In the genomic region with DNA sequence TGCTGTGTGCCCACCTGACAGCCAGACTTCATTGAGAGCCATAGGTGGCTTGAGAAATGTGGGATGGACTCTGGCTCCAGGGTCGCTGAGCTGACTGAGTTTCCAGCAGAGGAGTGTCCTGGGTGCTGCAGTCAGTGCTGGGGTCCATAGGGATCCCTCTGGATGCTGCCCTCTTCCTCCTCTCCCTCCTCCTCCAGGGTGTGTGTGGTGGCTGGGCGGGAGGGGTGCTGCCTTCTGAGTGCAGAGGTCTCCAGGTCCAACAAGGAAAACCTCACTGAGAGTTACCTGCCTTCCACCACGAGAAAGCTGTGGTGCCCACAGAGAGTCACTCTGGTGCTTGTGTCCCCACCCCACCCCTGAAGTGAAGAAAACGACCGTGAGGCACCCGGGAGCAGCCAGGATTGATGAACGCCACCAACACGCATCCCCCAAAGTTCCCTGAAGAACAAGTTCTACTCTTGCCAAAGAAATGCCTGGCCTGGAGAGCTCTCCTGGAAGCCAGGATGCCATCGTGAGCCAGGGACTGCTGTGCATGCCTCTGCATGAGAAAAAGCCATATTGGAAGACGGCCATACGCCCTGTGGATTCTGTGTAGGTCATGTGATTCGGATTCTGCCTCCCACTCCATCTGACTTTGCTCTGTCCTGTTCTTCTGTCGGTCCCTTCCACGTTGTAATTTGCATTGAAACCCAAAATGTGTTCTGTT, we compare ENCODE assay signal across 10 mouse cellular contexts. TPM values are rescaled to one million over a fixed set of nuclear protein-coding genes. Genes with fewer than 3 reads are reported as not detected.
DNase-seq lines count a peak whose midpoint lies in the region; ATAC-seq and TF ChIP-seq lines count a peak whose summit lies in the region.
"Had no signal": no experiment of that assay in that cellular context is flagged by ENCODE, and none has a peak within 500 bp of the region (broad histone marks: within the 10 kb centered on the region; RNA-seq: fewer than 3 reads in every experiment).

No protein-coding gene starts in this region.

- peak overlapping the region; percentile 47; the same call in 1 of the 2 replicates for H3K27ac ChIP-seq in forebrain, embryonic 12.5 days
- H3K27ac ChIP-seq in forebrain, embryonic 11.5 days (ENCODE audit: low read depth, low read length), result no peak overlapping the region
- H3K27ac ChIP-seq in left cerebral cortex, adult 2 months, result no peak overlapping the region

- no peaks in the 10 kb centered on the region for H3K9me3 ChIP-seq in forebrain, embryonic 12.5 days
- no peaks in the 10 kb centered on the region for H3K9me3 ChIP-seq in forebrain, embryonic 11.5 days (ENCODE audit: control insufficient read depth, low read length)

- H3K4me2 ChIP-seq in forebrain, embryonic 12.5 days, result no peak overlapping the region
- H3K4me2 ChIP-seq in forebrain, embryonic 11.5 days (ENCODE audit: low read depth, low read length, severe bottlenecking), result no peak overlapping the region

- H3K27me3 ChIP-seq in forebrain, embryonic 12.5 days, result no peaks in the 10 kb centered on the region
- H3K27me3 ChIP-seq in forebrain, embryonic 11.5 days (ENCODE audit: control insufficient read depth, insufficient read depth, low read length), result no peaks in the 10 kb centered on the region

- no peak for TF ChIP-seq CTCF in left cerebral cortex, adult 2 months (IDR thresholded peaks at IDR 0.05)

- intact Hi-C loops in left cerebral cortex, adult 2 months (cut with DNase I), result no loop called here

- H3K9ac ChIP-seq in forebrain, embryonic 12.5 days, result no peak overlapping the region
- no peak overlapping the region for H3K9ac ChIP-seq in forebrain, embryonic 11.5 days (ENCODE audit: low read length)

- 89% methylated on average over 14 of the region's 14 CpGs for WGBS in forebrain, embryonic 12.5 days
- WGBS in forebrain, embryonic 11.5 days, result 88% methylated on average over 14 of the region's 14 CpGs

- H3K36me3 ChIP-seq in forebrain, embryonic 12.5 days (replicated peaks), result no peaks in the 10 kb centered on the region
- no peaks in the 10 kb centered on the region for H3K36me3 ChIP-seq in forebrain, embryonic 11.5 days (ENCODE audit: control insufficient read depth, insufficient read depth, low read length)

- H3K4me1 ChIP-seq in forebrain, embryonic 12.5 days, result no peaks in the 10 kb centered on the region
- no peaks in the 10 kb centered on the region for H3K4me1 ChIP-seq in forebrain, embryonic 11.5 days (replicated peaks; ENCODE audit: control insufficient read depth, insufficient read depth, low read length)

- H3K4me3 ChIP-seq in forebrain, embryonic 12.5 days (replicated peaks), result no peak overlapping the region
- no peak overlapping the region for H3K4me3 ChIP-seq in forebrain, embryonic 11.5 days (ENCODE audit: low read depth, low read length)
- no peak overlapping the region for H3K4me3 ChIP-seq in left cerebral cortex, adult 2 months

- no peak for ATAC-seq in forebrain, embryonic 12.5 days (ENCODE audit: low FRiP score)
- no peak for ATAC-seq in forebrain, embryonic 11.5 days (replicated peaks; ENCODE audit: low FRiP score)
- no peak for ATAC-seq in monocyte, adult 5-6 weeks (replicated peaks; ENCODE audit: insufficient number of reproducible peaks, low FRiP score, low TSS enrichment, poor library complexity, severe bottlenecking)

- no peak for DNase-seq in forebrain, embryonic 11.5 days (ENCODE audit: low spot score)
- peak; percentile 18 for DNase-seq in brain, embryonic 18.5 days (ENCODE audit: low read depth, low spot score)
- DNase-seq in frontal cortex, postnatal 10 days (ENCODE audit: low spot score in 2 of 2), result peak; percentile 43 to 61
- peak; percentile 31 to 36 for DNase-seq in left cerebral cortex, adult 2 months (ENCODE audit: extremely low spot score in 1 of 2, low spot score in 2 of 2)
- no peak for DNase-seq in urinary bladder, postnatal 14 days (ENCODE audit: low spot score)
- DNase-seq in gastrocnemius, postnatal 4 days (ENCODE audit: low spot score in 2 of 2), result no peak

RNA-seq across cellular contexts. Expression of a gene that starts 46.1 kb away (rescaled TPM):
- polyA plus RNA-seq in forebrain, embryonic 12.5 days (2016; fragmentation: Nextera tagmentation; extraction: Ambion mirVana), result 0.29 TPM in 1 of 2 replicates, not detected in the other
- polyA plus RNA-seq in forebrain, embryonic 11.5 days (2014; fragmentation: Nextera tagmentation; extraction: Ambion mirVana), result 0.41 TPM in 1 of 2 replicates, not detected in the other
- total RNA-seq in left cerebral cortex, adult 2 months (2021), result not detected
- total RNA-seq in gastrocnemius, postnatal 4 days (2021), result not detected
- total RNA-seq in monocyte, adult 5-6 weeks (2017), result not detected in 3 replicates
- total RNA-seq: adrenal gland, postnatal 36 days had no signal
- polyA plus RNA-seq: C2C12 had no signal

Comparison
In these comparisons a context has a peak if more than half of its experiments do, and no peak if none do; other contexts are left out.
1. DNase-seq: peak in brain, embryonic 18.5 days (single experiment), frontal cortex, postnatal 10 days (2 of 2) and left cerebral cortex, adult 2 months (2 of 2); none in forebrain, embryonic 11.5 days (single experiment), urinary bladder, postnatal 14 days (single experiment) and gastrocnemius, postnatal 4 days (0 of 2).